Mouse (Mus musculus) urinary bladder, adult 2 months (tissue): ENCODE data around the gene Cops9. TPM values are rescaled to one million over a fixed set of nuclear protein-coding genes. Genes with fewer than 3 reads are reported as not detected.

Experiments
- DNase-seq: peaks from one replicate; pipeline ENCODE4 v3.0.0; 2022; ENCODE audit warnings: low spot score
- polyA plus RNA-seq: library from polyadenylated mRNA; depleted of rRNA; stranded (reverse); fragments of >200 nt; gene quantifications from 2 replicates; pipeline ENCODE4 v1.2.3, GENCODE M21; 2012; rRNA removed

Cops9 gene
- polyA plus RNA-seq, 1 experiment, result 282 TPM

- DNase-seq, result no peak
Observed at GRCm38 (mm10) chr1:92596019-92596418, 45.8 kb downstream of the Cops9 start.

DNA sequence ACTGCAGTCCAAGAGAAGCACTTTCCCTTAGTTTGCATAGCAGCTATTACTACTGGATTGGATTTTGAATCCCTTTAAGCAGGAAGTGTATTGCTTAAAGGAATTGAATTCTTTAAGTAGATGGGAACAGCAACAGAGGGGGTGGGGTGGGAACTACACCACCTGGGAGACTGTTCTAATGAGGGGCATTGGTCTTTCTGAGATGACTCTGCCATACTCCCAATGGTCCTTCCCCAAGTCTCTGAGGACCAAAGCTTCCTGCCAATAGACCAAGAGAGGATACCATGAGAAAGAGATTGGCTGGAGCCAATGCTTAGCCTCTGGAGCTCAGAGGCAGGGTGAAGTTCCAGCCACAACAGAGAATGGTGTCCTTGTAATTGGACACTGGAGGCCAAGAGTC lies 47.7 kb downstream of the Cops9 start, which contains the start of gene Olfr1411:
Olfr1411 (plus strand) TSS at position 301 of the 400 bp plus-strand sequence.
- DNase-seq, result no peak

Other genes starting within 250 kb of the Cops9 start
- gene Ndufa10, start 168.1 kb downstream of the Cops9 start, polyA plus RNA-seq, result 94.5 and 96.3 TPM in 2 replicates
- gene Olfr1416, start 156.9 kb downstream of the Cops9 start, polyA plus RNA-seq, result not detected in 2 replicates
- gene Olfr1415, start 145.9 kb downstream of the Cops9 start, polyA plus RNA-seq, result not detected in 2 replicates
- gene Olfr1414, start 123.3 kb downstream of the Cops9 start, polyA plus RNA-seq, result not detected in 2 replicates
- gene Olfr1413, start 70.7 kb downstream of the Cops9 start, polyA plus RNA-seq, result not detected in 2 replicates
- not detected in 2 replicates for gene Olfr1412, start 56.2 kb downstream of the Cops9 start, polyA plus RNA-seq
- gene Olfr1411, start 47.6 kb downstream of the Cops9 start, polyA plus RNA-seq, result not detected in 2 replicates
- gene Olfr1410, start 36.2 kb downstream of the Cops9 start, polyA plus RNA-seq, result not detected in 2 replicates
- gene Olfr12, start 24.2 kb downstream of the Cops9 start, polyA plus RNA-seq, result not detected in 2 replicates
- gene Otos, start 6.9 kb upstream of the Cops9 start, polyA plus RNA-seq, result 0.14 and 0.15 TPM in 2 replicates
- 14.0 and 18.3 TPM in 2 replicates for gene Gpc1, start 189.7 kb upstream of the Cops9 start, polyA plus RNA-seq